Mouse (Mus musculus) heart, adult 2 months (tissue): Measurements from ENCODE around the gene Neurl2.

Experiments
- CTCF ChIP-seq: fragments of 200-600 bp; IDR thresholded peaks from 2 replicates; pipeline ENCODE4 v1.8.1; 2022; ENCODE audit warnings: antibody characterized with exemption, mild to moderate bottlenecking, moderate library complexity
- EP300 ChIP-seq: fragments of 200-500 bp; IDR thresholded peaks from 2 replicates; pipeline ENCODE4 v1.6.1; 2011; ENCODE audit warnings: low read depth, low read length, control low read depth; ENCODE audit not compliant: insufficient read depth

DNA sequence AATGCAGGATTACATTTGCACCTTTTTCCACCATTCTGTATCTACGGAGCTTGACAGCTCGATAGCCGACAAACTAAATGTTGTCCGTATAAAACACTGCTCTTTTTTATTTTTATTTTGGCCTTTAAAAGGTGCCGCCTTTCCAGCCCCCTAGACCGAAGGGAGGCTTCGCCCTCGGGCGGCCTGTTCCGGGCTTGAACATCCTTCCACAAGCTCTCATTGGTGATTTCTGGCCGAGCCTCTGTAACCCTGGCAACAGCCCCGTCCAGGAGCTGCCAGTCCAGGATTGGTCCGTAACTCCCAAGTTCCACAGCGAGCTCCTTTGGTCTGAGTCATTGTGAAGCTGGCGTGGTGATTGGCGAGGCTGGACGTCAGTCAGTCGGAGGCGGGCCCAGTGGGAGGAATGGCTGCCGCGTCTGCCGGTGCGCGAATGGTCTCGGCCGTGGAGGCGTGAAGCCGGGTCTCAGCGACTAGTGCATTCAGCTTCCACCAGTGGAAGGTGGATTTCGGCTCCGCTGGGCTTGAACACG is 10.6 kb downstream of the Neurl2 start, which contains the start of gene Zswim1:
- TF ChIP-seq CTCF (peak; percentile 14; the same call in 1 of the 2 replicates), EP300 (no peak)
